Mouse (Mus musculus) forebrain, embryonic 10.5 days (tissue): Measurements from ENCODE around the gene Fam19a5. TPM values are rescaled to one million over a fixed set of nuclear protein-coding genes. Genes with fewer than 3 reads are reported as not detected.
A peak's percentile ranks its signal among the peaks of the same experiment; 100 is the strongest.

ENCODE experiments used
- DNase-seq: peaks from one replicate; pipeline ENCODE4 v3.0.0-alpha.2; 2017; ENCODE audit warnings: low spot score; ENCODE audit errors: extremely low spot score
- H3K27ac ChIP-seq: fragments of 300-500 bp; sonication (generic); 2 replicates; pipeline ENCODE4 v1.5.1; 2016; ENCODE audit warnings: mild to moderate bottlenecking
- H3K27me3 ChIP-seq: fragments of 300-500 bp; sonication (generic); 2 replicates; pipeline ENCODE4 v1.6.1; 2016; ENCODE audit warnings: mild to moderate bottlenecking; ENCODE audit not compliant: poor library complexity, severe bottlenecking
- H3K36me3 ChIP-seq: fragments of 300-500 bp; sonication (generic); replicated peaks from 2 replicates; pipeline ENCODE4 v1.6.1; 2016; ENCODE audit warnings: mild to moderate bottlenecking, moderate library complexity
- H3K4me1 ChIP-seq: fragments of 300-500 bp; sonication (generic); 2 replicates; pipeline ENCODE4 v1.6.1; 2016
- H3K4me3 ChIP-seq: fragments of 300-500 bp; sonication (generic); 2 replicates; pipeline ENCODE4 v1.5.1; 2016; ENCODE audit warnings: mild to moderate bottlenecking, moderate library complexity
- H3K9me3 ChIP-seq: fragments of 300-500 bp; sonication (generic); 2 replicates; pipeline ENCODE4 v1.6.1; 2016; ENCODE audit warnings: mild to moderate bottlenecking, moderate library complexity
- WGBS: fragments of 180-500 bp; shearing (Covaris S2); methylation state at CpG from one replicate; pipeline ENCODE4 v1.1.7; 2016; 5-methylcytosine and 5-hydroxymethylcytosine counted together
- polyA plus RNA-seq: library from polyadenylated mRNA; unstranded; fragments of >200 nt; fragmentation: Nextera tagmentation; extraction: Ambion mirVana; gene quantifications from 2 replicates; pipeline ENCODE4 v1.2.1, GENCODE M21; 2016

The Fam19a5 gene
- polyA plus RNA-seq, 1 experiment from 2014 or later = 5.3 TPM

- DNase-seq = no peak
These were observed 6.7 kb downstream of the Fam19a5 start for GRCm38 (mm10) chr15:87550756-87551155.

GRCm38 (mm10) chr15:87551556-87551955 lies 7.5 kb downstream of the Fam19a5 start:
- DNase-seq = no peak
- Histone ChIP-seq H3K9me3 (no peaks in the 10 kb centered on the region), H3K36me3 (no peaks in the 10 kb centered on the region), H3K4me3 (no peak overlapping the region), H3K27me3 (no peaks in the 10 kb centered on the region), H3K4me1 (peaks cover 56% of the 10 kb centered on the region), H3K27ac (peak overlapping the region; percentile 12; the same call in 1 of the 2 replicates)
- WGBS = 67% methylated on average over 8 of the region's 8 CpGs

More at GRCm38 (mm10) chr15:87550756-87551155, 6.7 kb downstream of the Fam19a5 start:
- Histone ChIP-seq H3K4me3 (no peak overlapping the region), H3K4me1 (peaks cover 64% of the 10 kb centered on the region), H3K9me3 (no peaks in the 10 kb centered on the region), H3K27me3 (peaks cover 7% of the 10 kb centered on the region), H3K36me3 (no peaks in the 10 kb centered on the region), H3K27ac (no peak overlapping the region)
- WGBS = 61% methylated on average over 5 of the region's 5 CpGs

- 85% methylated on average over 9 of the region's 9 CpGs for WGBS
- Histone ChIP-seq H3K9me3 (no peaks in the 10 kb centered on the region), H3K4me3 (no peak overlapping the region), H3K36me3 (no peaks in the 10 kb centered on the region), H3K27ac (no peak overlapping the region), H3K4me1 (peaks cover 14% of the 10 kb centered on the region), H3K27me3 (no peaks in the 10 kb centered on the region)
- DNase-seq = no peak
These were observed 11.7 kb downstream of the Fam19a5 start for GRCm38 (mm10) chr15:87555811-87556210.

- Histone ChIP-seq H3K36me3 (no peaks in the 10 kb centered on the region), H3K4me1 (peaks cover 30% of the 10 kb centered on the region), H3K27me3 (no peaks in the 10 kb centered on the region), H3K4me3 (no peak overlapping the region), H3K9me3 (no peaks in the 10 kb centered on the region), H3K27ac (no peak overlapping the region)
- no peak for DNase-seq
- 94% methylated on average over 5 of the region's 5 CpGs for WGBS
These were observed 20.2 kb downstream of the Fam19a5 start for GRCm38 (mm10) chr15:87564331-87564730.

GRCm38 (mm10) chr15:87566040-87566929 lies 22.2 kb downstream of the Fam19a5 start:
- DNase-seq = no peak
- WGBS = 57% methylated on average over 10 of the region's 11 CpGs
- Histone ChIP-seq H3K4me3 (no peak overlapping the region), H3K9me3 (no peaks in the 10 kb centered on the region), H3K36me3 (no peaks in the 10 kb centered on the region), H3K27me3 (no peaks in the 10 kb centered on the region), H3K4me1 (peaks cover 30% of the 10 kb centered on the region), H3K27ac (peak overlapping the region; percentile 76)

GRCm38 (mm10) chr15:87570182-87570581 lies 26.1 kb downstream of the Fam19a5 start:
- peaks cover 29% of the 10 kb centered on the region for H3K4me1 ChIP-seq
- H3K4me3 ChIP-seq = no peak overlapping the region
- H3K36me3 ChIP-seq = peaks cover 11% of the 10 kb centered on the region
- DNase-seq = no peak
- no peaks in the 10 kb centered on the region for H3K9me3 ChIP-seq
- 90% methylated on average over 11 of the region's 11 CpGs for WGBS
- no peak overlapping the region for H3K27ac ChIP-seq
- H3K27me3 ChIP-seq = no peaks in the 10 kb centered on the region

- 92% methylated on average over 5 of the region's 5 CpGs for WGBS
- no peak for DNase-seq
- Histone ChIP-seq H3K36me3 (no peaks in the 10 kb centered on the region), H3K27ac (no peak overlapping the region), H3K4me1 (peaks cover 10% of the 10 kb centered on the region; the same call in 1 of the 2 replicates), H3K27me3 (no peaks in the 10 kb centered on the region), H3K9me3 (no peaks in the 10 kb centered on the region), H3K4me3 (no peak overlapping the region)
These were observed 35.8 kb downstream of the Fam19a5 start for GRCm38 (mm10) chr15:87579861-87580260.

GRCm38 (mm10) chr15:87583921-87584621 lies 40.0 kb downstream of the Fam19a5 start:
- WGBS = 85% methylated on average over 26 of the region's 26 CpGs
- Histone ChIP-seq H3K36me3 (no peaks in the 10 kb centered on the region), H3K27me3 (no peaks in the 10 kb centered on the region), H3K27ac (no peak overlapping the region), H3K4me1 (0 out of 2 replicates have a peak, but pooled peaks cover 7% of the 10 kb centered on the region), H3K4me3 (no peak overlapping the region), H3K9me3 (no peaks in the 10 kb centered on the region)
- DNase-seq = no peak

GRCm38 (mm10) chr15:87590975-87591374 lies 46.9 kb downstream of the Fam19a5 start:
- no peaks in the 10 kb centered on the region for H3K4me1 ChIP-seq
- H3K4me3 ChIP-seq = no peak overlapping the region
- H3K36me3 ChIP-seq = 0 out of 2 replicates have a peak, but pooled peaks cover 2% of the 10 kb centered on the region
- H3K27me3 ChIP-seq = no peaks in the 10 kb centered on the region
- DNase-seq = no peak
- no peak overlapping the region for H3K27ac ChIP-seq
- WGBS = 94% methylated on average over 10 of the region's 10 CpGs
- no peaks in the 10 kb centered on the region for H3K9me3 ChIP-seq

GRCm38 (mm10) chr15:87596731-87597130 lies 52.6 kb downstream of the Fam19a5 start:
- no peak overlapping the region for H3K4me3 ChIP-seq
- H3K27me3 ChIP-seq = no peaks in the 10 kb centered on the region
- 91% methylated on average over 8 of the region's 8 CpGs for WGBS
- no peak for DNase-seq
- H3K9me3 ChIP-seq = no peaks in the 10 kb centered on the region
- H3K36me3 ChIP-seq = no peaks in the 10 kb centered on the region
- H3K4me1 ChIP-seq = no peaks in the 10 kb centered on the region
- H3K27ac ChIP-seq = no peak overlapping the region

GRCm38 (mm10) chr15:87597149-87597548 lies 53.0 kb downstream of the Fam19a5 start:
- 86% methylated on average over 4 of the region's 4 CpGs for WGBS
- Histone ChIP-seq H3K36me3 (no peaks in the 10 kb centered on the region), H3K27me3 (no peaks in the 10 kb centered on the region), H3K27ac (no peak overlapping the region), H3K4me3 (no peak overlapping the region), H3K9me3 (no peaks in the 10 kb centered on the region), H3K4me1 (no peaks in the 10 kb centered on the region)
- no peak for DNase-seq

- no peak for DNase-seq
- Histone ChIP-seq H3K4me1 (peaks cover 2% of the 10 kb centered on the region; the same call in 1 of the 2 replicates), H3K36me3 (no peaks in the 10 kb centered on the region), H3K9me3 (no peaks in the 10 kb centered on the region), H3K27me3 (no peaks in the 10 kb centered on the region), H3K4me3 (no peak overlapping the region), H3K27ac (no peak overlapping the region)
- 94% methylated on average over 4 of the region's 4 CpGs for WGBS
These were observed 53.7 kb downstream of the Fam19a5 start for GRCm38 (mm10) chr15:87597766-87598165.

GRCm38 (mm10) chr15:87598636-87599035 lies 54.5 kb downstream of the Fam19a5 start:
- no peak overlapping the region for H3K27ac ChIP-seq
- H3K9me3 ChIP-seq = no peaks in the 10 kb centered on the region
- H3K36me3 ChIP-seq = no peaks in the 10 kb centered on the region
- peaks cover 9% of the 10 kb centered on the region; the same call in 1 of the 2 replicates for H3K4me1 ChIP-seq
- no peak for DNase-seq
- no peak overlapping the region for H3K4me3 ChIP-seq
- H3K27me3 ChIP-seq = no peaks in the 10 kb centered on the region
- WGBS = 95% methylated on average over 4 of the region's 4 CpGs
